Mouse (Mus musculus): ENCODE measurements at regions not wholly inside any gene's neighbourhood (a gene's known extent, or its start where the extent isn't known, plus 50 kb on each side); places are given as distances from the start of the nearest gene placed in this dataset.

GRCm38 (mm10) chr10:24437177-24437576 lies 158.1 kb upstream of the Ccn2 start:
- DNase-seq (ENCODE audit: low spot score in 2 of 2): peak in 1 of 2 experiments; percentile 49

- no peak for DNase-seq (ENCODE audit: low spot score in 2 of 2)
These were observed 150.7 kb upstream of the Ccn2 start for GRCm38 (mm10) chr10:24444572-24444971.

- no peak for DNase-seq (ENCODE audit: low spot score in 2 of 2)
These were observed 150.2 kb upstream of the Ccn2 start for GRCm38 (mm10) chr10:24445036-24445435.

DNA sequence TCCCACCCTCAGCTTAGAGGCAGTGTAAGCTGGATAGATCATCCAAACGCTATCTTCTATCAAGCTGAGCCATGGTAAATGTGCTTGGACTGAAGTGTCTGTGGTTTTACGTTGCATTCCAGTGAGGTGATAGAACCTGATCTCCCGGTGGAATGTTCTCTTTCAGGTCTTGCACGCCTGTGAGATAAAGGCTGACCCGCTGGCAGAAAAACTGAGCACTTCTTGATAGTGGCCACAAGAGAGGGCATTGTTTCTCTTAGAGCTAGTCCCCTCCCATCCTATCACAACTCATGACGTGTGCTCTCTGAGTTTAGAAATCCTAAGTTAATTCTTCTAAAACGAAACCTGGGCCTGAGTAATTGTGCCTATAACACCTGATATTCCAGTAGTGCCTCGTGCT lies 149.1 kb upstream of the Ccn2 start:
- DNase-seq (ENCODE audit: low spot score in 2 of 2): no peak

DNA sequence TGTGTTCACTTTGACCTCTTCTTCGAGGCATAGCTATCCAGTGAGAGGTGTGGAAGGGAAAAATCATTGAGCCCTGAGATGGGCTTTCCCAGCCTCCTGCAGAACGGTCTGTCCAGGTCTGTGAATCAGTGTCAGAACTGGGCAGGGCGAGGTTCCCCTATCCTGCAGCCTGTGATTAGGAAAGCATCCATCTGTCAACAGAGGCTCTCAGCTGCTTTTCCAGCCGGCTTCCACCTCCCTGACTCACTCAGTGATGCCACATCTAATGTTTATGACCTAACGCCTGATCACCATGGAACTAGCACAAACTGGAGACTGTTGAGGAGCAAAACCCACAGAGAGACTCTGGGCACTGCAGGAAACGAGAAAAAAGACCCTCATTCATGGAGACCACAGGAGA lies 148.1 kb upstream of the Ccn2 start:
- DNase-seq (ENCODE audit: low spot score in 2 of 2): no peak

DNA sequence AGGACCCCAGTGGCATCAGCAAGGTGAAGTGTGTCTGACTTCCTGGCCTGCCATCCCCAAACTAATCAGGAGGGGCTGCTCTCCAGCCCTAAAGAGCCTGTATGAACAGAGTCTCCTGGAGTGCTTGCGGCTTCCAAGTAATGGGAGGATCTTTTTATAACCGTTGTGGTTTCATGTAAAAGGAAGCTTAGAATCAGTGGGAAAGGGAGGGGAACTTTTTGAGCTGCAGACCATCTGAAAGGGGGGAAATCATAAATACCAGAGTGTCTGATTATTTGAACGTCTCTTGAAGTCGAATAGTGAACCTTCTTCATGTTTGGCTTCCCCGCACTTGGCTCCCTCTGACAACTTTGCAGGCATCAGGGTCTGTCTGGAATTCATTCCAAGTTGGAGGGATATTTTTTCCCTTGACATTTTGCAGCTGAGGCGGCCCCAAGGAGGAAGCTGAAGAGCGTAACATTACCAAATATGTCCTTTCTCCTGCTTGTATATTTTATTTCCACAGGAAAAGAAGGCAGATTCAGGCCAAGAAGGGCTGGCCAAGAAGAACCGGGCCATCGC lies 147.2 kb upstream of the Ccn2 start:
- peak in 1 of 2 experiments; percentile 33 for DNase-seq (ENCODE audit: low spot score in 2 of 2)

DNA sequence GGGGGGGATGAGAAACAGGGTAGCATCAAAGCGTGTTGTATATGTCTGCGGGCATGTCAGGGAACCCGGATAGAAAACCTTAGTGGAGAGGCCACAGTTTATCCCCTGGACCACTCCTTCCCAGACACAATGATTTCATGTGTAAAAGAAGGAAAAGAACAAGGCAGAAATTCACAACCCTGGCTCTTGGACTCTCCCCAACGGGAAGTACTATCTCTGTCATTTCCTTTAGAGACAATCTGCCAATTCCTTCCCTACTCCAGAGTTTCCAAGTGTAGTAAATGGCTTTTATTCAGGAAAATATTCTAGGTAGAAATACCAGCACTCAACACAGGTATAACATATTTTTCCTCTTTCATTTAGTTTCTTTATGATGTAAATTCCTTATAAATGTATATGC lies 141.7 kb upstream of the Ccn2 start:
- no peak for DNase-seq (ENCODE audit: low spot score in 2 of 2)

DNA sequence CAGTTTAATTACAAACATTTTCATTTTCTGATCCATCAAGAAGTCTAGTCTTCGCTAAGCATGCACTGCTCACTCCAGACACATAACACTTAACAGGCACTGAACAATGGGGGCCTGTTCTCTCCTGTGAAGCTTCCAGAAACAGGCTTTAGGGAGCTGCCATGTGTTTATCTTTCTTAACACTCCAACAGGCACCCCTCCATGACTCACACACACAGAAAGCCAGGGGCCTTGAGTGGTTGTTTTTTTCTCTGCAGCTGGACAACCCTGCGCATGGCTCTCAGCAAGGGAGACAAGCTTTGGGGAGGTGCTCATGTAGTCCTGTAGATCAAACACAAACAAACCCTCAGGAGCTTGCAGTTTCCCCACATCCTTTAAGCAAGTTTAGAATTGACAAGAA lies 136.6 kb upstream of the Ccn2 start:
- DNase-seq (ENCODE audit: low spot score in 2 of 2): no peak

- DNase-seq (ENCODE audit: low spot score in 2 of 2): no peak
These were observed 131.4 kb upstream of the Ccn2 start for GRCm38 (mm10) chr10:24463873-24464272.

- no peak for DNase-seq (ENCODE audit: low spot score in 2 of 2)
These were observed 130.9 kb upstream of the Ccn2 start for GRCm38 (mm10) chr10:24464377-24464776.

GRCm38 (mm10) chr10:24469741-24470140 lies 125.5 kb upstream of the Ccn2 start:
- no peak for DNase-seq (ENCODE audit: low spot score in 2 of 2)

- no peak for DNase-seq (ENCODE audit: low spot score in 2 of 2)
These were observed 123.7 kb upstream of the Ccn2 start for GRCm38 (mm10) chr10:24471521-24471920.

GRCm38 (mm10) chr10:24476288-24476687 lies 119.0 kb upstream of the Ccn2 start:
- no peak for DNase-seq (ENCODE audit: low spot score in 2 of 2)

- DNase-seq (ENCODE audit: low spot score in 2 of 2): no peak
These were observed 116.7 kb upstream of the Ccn2 start for GRCm38 (mm10) chr10:24478535-24478934.

DNA sequence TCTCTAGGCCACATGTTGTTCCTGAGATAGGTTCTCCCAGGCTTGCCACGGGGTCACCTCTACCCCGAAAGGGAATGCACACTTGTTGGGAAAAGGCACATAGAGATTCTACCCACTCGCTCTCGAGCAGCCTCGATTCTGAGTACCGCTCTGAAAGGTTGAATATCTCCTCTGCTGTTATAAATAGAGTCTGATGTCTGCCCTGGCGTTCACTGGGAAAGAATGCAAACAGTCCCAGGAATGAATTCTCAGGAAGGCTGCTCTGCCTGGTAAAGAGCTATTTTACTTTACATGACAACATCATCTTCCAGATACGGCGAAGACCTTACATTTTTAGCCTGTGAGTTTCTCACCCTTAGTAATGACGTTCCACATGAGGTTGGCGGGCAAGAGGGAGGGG lies 116.1 kb upstream of the Ccn2 start:
- DNase-seq (ENCODE audit: low spot score in 2 of 2): peak; percentile 8 to 27

DNA sequence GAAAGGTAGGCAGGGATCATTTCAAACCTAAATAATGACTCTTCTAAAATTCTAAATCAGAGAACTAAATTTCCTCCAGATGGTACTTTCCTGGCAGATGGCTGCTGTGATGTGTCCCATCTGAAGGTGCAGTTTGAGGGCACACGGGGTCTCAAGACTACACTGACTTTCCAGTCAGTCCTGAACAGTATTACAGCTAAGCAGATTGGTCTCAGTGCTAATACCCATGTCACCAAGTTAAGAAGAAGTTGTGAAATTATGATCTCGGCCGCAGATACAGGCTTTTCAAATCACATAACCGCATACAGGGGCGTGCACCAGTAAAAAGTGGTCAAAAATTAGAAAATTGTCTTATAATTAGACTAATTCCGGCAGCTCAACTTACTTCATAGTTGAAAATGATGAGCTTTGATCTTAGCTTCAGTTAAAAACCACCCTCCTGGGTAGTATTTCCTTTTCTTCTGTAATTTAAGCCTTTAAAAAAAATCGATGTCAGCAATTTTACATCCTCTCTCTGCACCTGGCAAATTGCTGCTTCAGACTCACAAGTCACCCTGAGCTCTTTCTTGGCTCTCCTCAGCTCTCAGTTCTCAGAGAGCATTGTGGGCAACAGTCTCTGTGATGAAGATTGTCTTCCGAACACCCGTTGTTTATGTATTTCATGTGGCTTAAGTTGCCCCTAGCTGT lies 113.2 kb upstream of the Ccn2 start:
- no peak for DNase-seq (ENCODE audit: low spot score in 2 of 2)

DNA sequence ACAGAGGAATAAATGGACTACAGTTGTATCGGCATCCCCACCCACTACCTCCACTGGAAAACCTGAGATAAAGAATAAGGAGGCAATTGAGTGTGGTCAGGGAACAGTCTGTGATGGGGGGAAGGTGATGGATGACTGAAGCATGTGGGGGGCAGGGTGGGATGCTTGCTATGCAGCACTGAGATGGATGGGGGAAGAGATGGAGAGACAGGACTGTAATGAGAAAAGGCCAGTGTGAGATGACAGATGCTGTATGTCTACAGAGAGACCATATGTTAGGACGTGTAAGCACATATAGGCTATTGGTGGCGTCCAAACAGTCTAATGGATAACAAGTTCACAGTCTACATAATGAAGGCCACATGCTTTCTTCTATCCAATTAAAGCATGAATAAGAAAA lies 112.2 kb upstream of the Ccn2 start:
- DNase-seq (ENCODE audit: low spot score in 2 of 2): no peak

DNA sequence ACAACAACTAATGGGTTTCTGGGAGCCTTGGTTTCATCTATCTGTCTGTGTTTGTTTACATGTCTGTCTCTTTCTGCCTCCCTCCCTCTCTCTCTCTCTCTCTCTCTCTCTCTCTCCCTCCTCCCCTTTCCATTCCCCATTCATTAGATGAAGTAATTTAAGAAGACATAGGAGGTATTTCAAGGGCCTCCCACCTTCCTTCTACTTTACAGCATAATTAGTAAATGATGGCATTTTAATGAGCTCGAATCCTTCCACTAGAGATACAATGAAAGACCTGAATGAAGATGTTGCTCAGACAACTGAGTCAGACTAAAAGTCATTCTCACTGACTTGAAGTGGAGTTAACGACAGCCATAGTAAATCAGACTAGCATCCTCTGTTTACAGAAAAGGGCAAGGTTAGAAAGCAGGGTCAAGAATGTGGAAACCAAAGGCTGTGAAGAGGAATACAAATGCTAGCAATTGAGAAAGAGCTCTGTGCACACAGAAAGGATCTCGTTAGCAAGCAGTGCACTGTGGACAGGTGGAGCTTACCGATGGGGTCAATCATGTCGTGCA lies 111.1 kb upstream of the Ccn2 start:
- DNase-seq (ENCODE audit: low spot score in 2 of 2): no peak

- DNase-seq (ENCODE audit: low spot score in 2 of 2): peak in 1 of 2 experiments; percentile 20
These were observed 109.8 kb upstream of the Ccn2 start for GRCm38 (mm10) chr10:24485461-24485860.

DNA sequence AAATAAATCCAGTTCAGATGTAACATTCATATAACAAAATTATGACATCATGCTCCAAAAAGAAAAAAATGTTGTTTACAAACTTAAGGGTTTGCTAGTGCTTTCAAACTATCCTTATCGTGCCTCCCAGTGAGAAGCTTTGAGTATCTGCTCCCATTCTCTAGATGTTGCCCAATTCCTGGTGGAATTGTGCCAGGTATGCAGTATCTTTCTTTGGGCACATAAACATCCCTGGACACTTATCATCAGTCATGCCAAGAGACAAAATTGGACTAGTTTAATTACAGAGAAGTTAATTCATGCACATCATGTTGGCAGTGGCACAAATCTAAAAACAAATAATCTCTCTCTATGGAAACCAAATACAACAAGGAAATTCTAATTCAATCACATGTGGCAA lies 109.0 kb upstream of the Ccn2 start:
- DNase-seq (ENCODE audit: low spot score in 2 of 2): no peak

GRCm38 (mm10) chr10:24487915-24488314 lies 107.3 kb upstream of the Ccn2 start:
- no peak for DNase-seq (ENCODE audit: low spot score in 2 of 2)

- no peak for DNase-seq (ENCODE audit: low spot score in 2 of 2)
These were observed 104.8 kb upstream of the Ccn2 start for GRCm38 (mm10) chr10:24490432-24490831.

DNA sequence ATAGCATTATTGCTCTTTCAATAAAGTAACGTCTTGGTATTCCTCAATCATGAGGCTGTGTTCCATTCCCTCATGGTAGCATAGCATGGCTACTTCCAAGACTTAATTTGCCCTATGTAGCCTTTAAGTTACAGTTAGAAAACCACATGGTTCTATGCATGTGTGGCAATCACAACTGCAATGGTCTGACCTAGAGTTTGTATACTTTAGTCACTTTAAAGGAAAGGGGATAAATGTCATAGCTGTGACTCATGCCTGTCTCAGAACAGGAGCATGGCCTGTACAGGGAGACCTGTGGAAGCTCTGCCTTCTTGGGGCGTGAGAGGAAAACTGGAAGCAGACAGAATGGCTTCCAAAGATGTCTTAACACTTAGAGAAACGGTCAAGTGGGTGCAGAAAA lies 103.4 kb upstream of the Ccn2 start:
- DNase-seq (ENCODE audit: low spot score in 2 of 2): no peak

DNA sequence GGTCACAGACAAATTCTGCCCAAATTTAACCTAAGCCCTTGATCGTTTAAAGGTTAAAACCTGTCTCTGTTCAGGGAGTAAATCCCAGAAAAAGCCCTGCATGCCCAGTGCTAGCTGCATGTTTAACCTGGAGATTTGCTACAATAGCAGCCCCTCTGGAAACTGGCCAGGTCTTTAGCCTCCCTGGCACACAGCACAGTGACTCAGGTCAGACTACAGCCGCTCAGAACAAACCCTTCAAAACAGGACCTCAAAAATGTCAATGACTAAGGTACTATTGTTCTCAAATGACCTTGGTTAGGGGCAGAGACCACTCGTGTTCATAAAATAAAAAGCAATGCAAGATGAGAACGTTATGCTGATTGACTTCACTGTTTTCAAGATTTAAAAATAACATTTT lies 101.8 kb upstream of the Ccn2 start:
- DNase-seq (ENCODE audit: low spot score in 2 of 2): no peak

Measured in frontal cortex, postnatal 36 days (tissue).